Mouse (Mus musculus) MEL (cell line): ENCODE measurements around the gene Stpg1. TPM values are rescaled to one million over a fixed set of nuclear protein-coding genes. Genes with fewer than 3 reads are reported as not detected.

Experiments
- DNase-seq: peaks from one replicate; pipeline ENCODE4 v3.0.0; 2011; ENCODE audit warnings: low read depth, low spot score
- H3K27ac ChIP-seq: 2 replicates; pipeline ENCODE4 v1.5.1; 2012; ENCODE audit warnings: low read depth, mild to moderate bottlenecking, control low read depth, low read length, moderate library complexity; ENCODE audit not compliant: control insufficient read depth
- H3K27me3 ChIP-seq, 2 experiments: fragments of 150-350 bp in 1 of 2; sonication (generic) in 1 of 2; 2 replicates each; pipeline ENCODE4 v1.6.1; 2012; ENCODE audit warnings: low read length in 2 of 2, mild to moderate bottlenecking in 2 of 2, improper control_type of control experiment in 1 of 2, moderate library complexity in 1 of 2; ENCODE audit not compliant: insufficient read depth in 2 of 2, control insufficient read depth in 1 of 2
- H3K36me3 ChIP-seq, 2 experiments: 2 replicates each; pipeline ENCODE4 v1.6.1; 2012 to 2014; ENCODE audit warnings: low read length in 2 of 2, improper control_type of control experiment in 1 of 2, inconsistent platforms in 1 of 2, mild to moderate bottlenecking in 1 of 2; ENCODE audit not compliant: insufficient read depth in 2 of 2, control insufficient read depth in 1 of 2
- H3K4me1 ChIP-seq, 2 experiments: fragments of 150-350 bp in 1 of 2; sonication (generic) in 1 of 2; 2 replicates each; pipeline ENCODE4 v1.6.1; 2012; ENCODE audit warnings: low read length in 2 of 2, improper control_type of control experiment in 1 of 2, mild to moderate bottlenecking in 1 of 2; ENCODE audit not compliant: insufficient read depth in 2 of 2, control insufficient read depth in 1 of 2
- H3K4me3 ChIP-seq, 2 experiments: fragments of 150-350 bp in 1 of 2; sonication (generic) in 1 of 2; 2 replicates each; pipeline ENCODE4 v1.5.1; 2012; ENCODE audit warnings: low read depth in 2 of 2, low read length in 2 of 2, mild to moderate bottlenecking in 2 of 2, moderate library complexity in 2 of 2, control low read depth in 1 of 2, improper control_type of control experiment in 1 of 2; ENCODE audit not compliant: control insufficient read depth in 1 of 2, insufficient read depth in 1 of 2
- H3K79me2 ChIP-seq: 2 replicates; pipeline ENCODE4 v1.6.1; 2012; ENCODE audit warnings: mild to moderate bottlenecking, low read length, moderate library complexity; ENCODE audit not compliant: control insufficient read depth, poor library complexity, insufficient read depth
- H3K9ac ChIP-seq: 2 replicates; pipeline ENCODE4 v1.6.1; 2012; ENCODE audit warnings: low read depth, mild to moderate bottlenecking, control low read depth, low read length, moderate library complexity; ENCODE audit not compliant: control insufficient read depth, poor library complexity, severe bottlenecking
- H3K9me3 ChIP-seq: fragments of 150-350 bp; sonication (generic); replicated peaks from 2 replicates; pipeline ENCODE4 v1.6.1; 2012; ENCODE audit warnings: mild to moderate bottlenecking, low read length, improper control_type of control experiment, moderate library complexity; ENCODE audit not compliant: insufficient read depth
- CHD1 ChIP-seq: IDR thresholded peaks from 2 replicates; pipeline ENCODE4 v1.6.1; 2012; ENCODE audit warnings: low read depth, mild to moderate bottlenecking, inconsistent platforms, low read length, improper control_type of control experiment
- CHD2 ChIP-seq: IDR thresholded peaks from 2 replicates; pipeline ENCODE4 v1.6.1; 2011; ENCODE audit warnings: low read length, improper control_type of control experiment
- CTCF ChIP-seq, 3 experiments: IDR thresholded peaks in 2 of 3; conservative IDR thresholded peaks in 1 of 3; 2 replicates each; pipeline ENCODE4 v1.5.1; 2011 to 2012; ENCODE audit warnings: low read length in 3 of 3, low read depth in 2 of 3, mild to moderate bottlenecking in 2 of 3, improper control_type of control experiment in 1 of 3, inconsistent platforms in 1 of 3, mixed read lengths in 1 of 3, moderate library complexity in 1 of 3; ENCODE audit not compliant: control insufficient read depth in 1 of 3, insufficient read depth in 1 of 3, poor library complexity in 1 of 3, severe bottlenecking in 1 of 3
- E2F4 ChIP-seq: IDR thresholded peaks from 2 replicates; pipeline ENCODE4 v1.6.1; 2011; ENCODE audit warnings: low read depth, low read length, improper control_type of control experiment, borderline replicate concordance
- ETS1 ChIP-seq: IDR thresholded peaks from 2 replicates; pipeline ENCODE4 v1.6.1; 2012; ENCODE audit warnings: low read depth, mild to moderate bottlenecking, inconsistent platforms, low read length, improper control_type of control experiment, moderate library complexity
- GABPA ChIP-seq: IDR thresholded peaks from 2 replicates; pipeline ENCODE4 v1.6.1; 2012; ENCODE audit warnings: low read depth, mild to moderate bottlenecking, inconsistent platforms, low read length, improper control_type of control experiment, moderate library complexity
- HCFC1 ChIP-seq: IDR thresholded peaks from 2 replicates; pipeline ENCODE4 v1.6.1; 2012; ENCODE audit warnings: low read depth, mild to moderate bottlenecking, inconsistent platforms, low read length, improper control_type of control experiment, moderate library complexity
- JUND ChIP-seq: IDR thresholded peaks from 2 replicates; pipeline ENCODE4 v1.6.1; 2011; ENCODE audit warnings: low read depth, mild to moderate bottlenecking, improper control_type of control experiment, low read length
- KAT2A ChIP-seq: conservative IDR thresholded peaks from 2 replicates; pipeline ENCODE4 v1.6.1; 2012; ENCODE audit warnings: low read depth, low read length, improper control_type of control experiment, inconsistent platforms
- MAFK ChIP-seq: IDR thresholded peaks from 2 replicates; pipeline ENCODE4 v1.6.1; 2011; ENCODE audit warnings: low read depth, mild to moderate bottlenecking, low read length, improper control_type of control experiment, borderline replicate concordance
- MAX ChIP-seq: IDR thresholded peaks from 2 replicates; pipeline ENCODE4 v1.6.1; 2011; ENCODE audit warnings: low read length, improper control_type of control experiment
- MXI1 ChIP-seq: IDR thresholded peaks from 2 replicates; pipeline ENCODE4 v1.6.1; 2011; ENCODE audit warnings: mild to moderate bottlenecking, low read depth, low read length, improper control_type of control experiment
- MYC ChIP-seq: IDR thresholded peaks from 2 replicates; pipeline ENCODE4 v1.6.1; 2011; ENCODE audit warnings: low read depth, mild to moderate bottlenecking, low read length, improper control_type of control experiment, moderate library complexity
- NELFE ChIP-seq: IDR thresholded peaks from 2 replicates; pipeline ENCODE4 v1.6.1; 2011; ENCODE audit warnings: low read depth, low read length, improper control_type of control experiment
- POLR2A ChIP-seq, 2 experiments: IDR thresholded peaks; 2 replicates each; pipeline ENCODE4 v1.6.1; 2011 to 2012; ENCODE audit warnings: low read length in 2 of 2, mild to moderate bottlenecking in 2 of 2, control low read depth in 1 of 2, improper control_type of control experiment in 1 of 2, low read depth in 1 of 2, moderate library complexity in 1 of 2; ENCODE audit not compliant: control insufficient read depth in 1 of 2, insufficient read depth in 1 of 2, poor library complexity in 1 of 2
- POLR2AphosphoS2 ChIP-seq: IDR thresholded peaks from 2 replicates; pipeline ENCODE4 v1.6.1; 2011; ENCODE audit warnings: low read length, improper control_type of control experiment
- RAD21 ChIP-seq: IDR thresholded peaks from 2 replicates; pipeline ENCODE4 v1.6.1; 2011; ENCODE audit warnings: mild to moderate bottlenecking, low read depth, low read length, improper control_type of control experiment
- RCOR1 ChIP-seq: IDR thresholded peaks from 2 replicates; pipeline ENCODE4 v1.6.1; 2012; ENCODE audit warnings: low read depth, mild to moderate bottlenecking, inconsistent platforms, low read length, improper control_type of control experiment
- SIN3A ChIP-seq: IDR thresholded peaks from 2 replicates; pipeline ENCODE4 v1.6.1; 2012; ENCODE audit warnings: low read length, improper control_type of control experiment, inconsistent platforms
- SMC3 ChIP-seq: IDR thresholded peaks from 2 replicates; pipeline ENCODE4 v1.6.1; 2011; ENCODE audit warnings: low read depth, low read length, improper control_type of control experiment
- TCF12 ChIP-seq: IDR thresholded peaks from 2 replicates; pipeline ENCODE4 v1.6.1; 2014; ENCODE audit warnings: low read depth, mild to moderate bottlenecking, inconsistent platforms, low read length, improper control_type of control experiment, moderate library complexity
- UBTF ChIP-seq: IDR thresholded peaks from 2 replicates; pipeline ENCODE4 v1.6.1; 2012; ENCODE audit warnings: low read depth, mild to moderate bottlenecking, inconsistent platforms, low read length, improper control_type of control experiment, moderate library complexity, borderline replicate concordance; ENCODE audit not compliant: insufficient read depth
- USF1 ChIP-seq: IDR thresholded peaks from 2 replicates; pipeline ENCODE4 v1.6.1; 2014; ENCODE audit warnings: low read depth, mild to moderate bottlenecking, inconsistent platforms, low read length, improper control_type of control experiment, moderate library complexity
- ZMIZ1 ChIP-seq: IDR thresholded peaks from 2 replicates; pipeline ENCODE4 v1.6.1; 2012; ENCODE audit warnings: low read depth, mild to moderate bottlenecking, inconsistent platforms, low read length, improper control_type of control experiment, moderate library complexity
- polyA plus RNA-seq, 2 experiments: library from polyadenylated mRNA; stranded (reverse) in 1 of 2; unstranded in 1 of 2; fragments of >175 nt in 1 of 2; fragments of >200 nt in 1 of 2; gene quantifications; 2 replicates each; pipeline versions ENCODE4 v1.2.1 to v1.2.4; 2012; ENCODE audit warnings: low replicate concordance in 2 of 2, low read depth in 1 of 2; ENCODE audit not compliant: insufficient read length in 2 of 2, insufficient read depth in 1 of 2, missing spikeins in 1 of 2
- total RNA-seq: library from RNA; depleted of rRNA; stranded (reverse); fragments of 300-350 nt; gene quantifications from 2 replicates; pipeline ENCODE4 v1.2.3, GENCODE M21; 2012

Stpg1 gene
- total and polyA plus RNA-seq, 3 experiments = 0.21 TPM; not detected in 2

- H3K9me3 ChIP-seq = no peaks in the 10 kb centered on the region
- H3K36me3 ChIP-seq = no peaks in the 10 kb centered on the region; a peak in 1 of 4 replicates
- H3K4me3 ChIP-seq = no peak overlapping the region
- no peak for TF ChIP-seq TCF12
- TF ChIP-seq UBTF = no peak
- no peak for TF ChIP-seq MAX
- TF ChIP-seq RCOR1 = no peak
- no peak for TF ChIP-seq USF1
- TF ChIP-seq, all 39 proteins: peak for 0
- H3K27ac ChIP-seq = no peak overlapping the region
- no peaks in the 10 kb centered on the region for H3K79me2 ChIP-seq
- peaks cover 2 to 8% of the 10 kb centered on the region in 2 experiments; a peak in 2 of 4 replicates for H3K4me1 ChIP-seq
- H3K9ac ChIP-seq = no peak overlapping the region
- H3K27me3 ChIP-seq = no peaks in the 10 kb centered on the region
- DNase-seq = no peak
Measured at GRCm38 (mm10) chr4:135489256-135489655, 5.3 kb upstream of the Stpg1 start.

GRCm38 (mm10) chr4:135493271-135493670, 1.3 kb upstream of the Stpg1 start:
- Histone ChIP-seq H3K9ac (peak overlapping the region; percentile 40), H3K36me3 (no peaks in the 10 kb centered on the region; a peak in 2 of 4 replicates), H3K27ac (no peak overlapping the region)

GRCm38 (mm10) chr4:135493691-135494520, 684 bp upstream of the Stpg1 start:
- H3K4me3 ChIP-seq = peak overlapping the region; percentile 58 to 96
- H3K27ac ChIP-seq = peak overlapping the region; percentile 22
- H3K9me3 ChIP-seq = no peaks in the 10 kb centered on the region
- H3K79me2 ChIP-seq = no peaks in the 10 kb centered on the region; the same call in 1 of the 2 replicates
- peaks cover 0 to 6% of the 10 kb centered on the region in 2 experiments; a peak in 2 of 4 replicates for H3K36me3 ChIP-seq
- DNase-seq = peak; percentile 70
- H3K4me1 ChIP-seq = peaks cover 2 to 22% of the 10 kb centered on the region in 2 experiments
- H3K27me3 ChIP-seq = no peaks in the 10 kb centered on the region
- H3K9ac ChIP-seq = peak overlapping the region; percentile 40
- TF ChIP-seq POLR2A (IDR thresholded peaks at IDR 0.05; ENCODE audit: control insufficient read depth in 1 of 2, insufficient read depth in 1 of 2, low read depth in 1 of 2, low read length in 2 of 2, poor library complexity in 1 of 2) (peak in 1 of 2 experiments; percentile 41; a peak in 1 of 4 replicates), RAD21 (peak; percentile 12), SIN3A (peak; percentile 79; the same call in 1 of the 2 replicates), CHD1 (peak; percentile 55; the same call in 1 of the 2 replicates), E2F4 (no peak), JUND (no peak), KAT2A (no peak), MAFK (no peak), ZMIZ1 (no peak), CHD2 (no peak), SMC3 (peak; percentile 23; the same call in 1 of the 2 replicates), NELFE (peak; percentile 28; the same call in 1 of the 2 replicates), POLR2AphosphoS2 (no peak), RCOR1 (no peak), ETS1 (0 out of 2 replicates have a peak, but pooled peaks have one; percentile 17), CTCF (IDR thresholded peaks at IDR 0.05 in 2 of 3, conservative IDR thresholded peaks at IDR 0.05 in 1 of 3; ENCODE audit: control insufficient read depth in 1 of 3, insufficient read depth in 1 of 3, low read depth in 2 of 3, low read length in 3 of 3, poor library complexity in 1 of 3, severe bottlenecking in 1 of 3) (peak in 2 of 3 experiments; percentile 52 to 58; a peak in 4 of 6 replicates), HCFC1 (no peak), GABPA (no peak), MYC (0 out of 2 replicates have a peak, but pooled peaks have one; percentile 45)

More at GRCm38 (mm10) chr4:135493271-135493670, 1.3 kb upstream of the Stpg1 start:
- Histone ChIP-seq H3K79me2 (no peaks in the 10 kb centered on the region; the same call in 1 of the 2 replicates), H3K4me3 (peak overlapping the region; percentile 58 to 96), H3K27me3 (no peaks in the 10 kb centered on the region), H3K9me3 (no peaks in the 10 kb centered on the region), H3K4me1 (peaks cover 2 to 16% of the 10 kb centered on the region in 2 experiments; a peak in 3 of 4 replicates)
- peak; percentile 40 for DNase-seq
- TF ChIP-seq NELFE (0 out of 2 replicates have a peak, but pooled peaks have one; percentile 11), MXI1 (no peak)
